Mouse (Mus musculus) stomach, postnatal 0 days (tissue): ENCODE results near the gene Gm960.

Source experiments
- CTCF ChIP-seq: IDR thresholded peaks from 2 replicates; pipeline ENCODE4 v1.5.1; 2016; ENCODE audit warnings: antibody characterized with exemption, low read depth, mild to moderate bottlenecking, moderate library complexity
- EP300 ChIP-seq: optimal IDR thresholded peaks from 2 replicates; pipeline ENCODE3; 2016; ENCODE audit warnings: antibody characterized with exemption

- TF ChIP-seq CTCF, result no peak
- no peak for TF ChIP-seq EP300
Observed at GRCm38 (mm10) chr19:4587426-4587825, 111.0 kb downstream of the Gm960 start.
